Comparison of ENCODE assay signal across 8 mouse cellular contexts in genomic region chr10:83995913-83996312, GRCm38 (mm10).
DNase-seq lines count a peak whose midpoint lies in the region; ATAC-seq lines count a peak whose summit lies in the region.

No protein-coding gene starts in this region.

- no peak overlapping the region for H3K4me2 ChIP-seq in embryonic facial prominence, embryonic 11.5 days (ENCODE audit: low read depth, low read length)
- no peak overlapping the region for H3K4me2 ChIP-seq in heart, embryonic 16.5 days (ENCODE audit: low read depth, low read length)
- H3K4me2 ChIP-seq in liver, embryonic 16.5 days (ENCODE audit: low read depth, low read length), result no peak overlapping the region
- no peak overlapping the region for H3K4me2 ChIP-seq in forebrain, embryonic 13.5 days
- no peak overlapping the region for H3K4me2 ChIP-seq in neural tube, embryonic 15.5 days

- H3K27me3 ChIP-seq in embryonic facial prominence, embryonic 11.5 days (ENCODE audit: control insufficient read depth, insufficient read depth, low read length), result no peaks in the 10 kb centered on the region
- no peaks in the 10 kb centered on the region for H3K27me3 ChIP-seq in heart, embryonic 16.5 days (ENCODE audit: control insufficient read depth, insufficient read depth, low read length)
- no peaks in the 10 kb centered on the region for H3K27me3 ChIP-seq in liver, embryonic 16.5 days (ENCODE audit: control insufficient read depth, insufficient read depth, low read depth, low read length)
- H3K27me3 ChIP-seq in forebrain, embryonic 13.5 days, result no peaks in the 10 kb centered on the region
- no peaks in the 10 kb centered on the region for H3K27me3 ChIP-seq in neural tube, embryonic 15.5 days (replicated peaks)

- H3K27ac ChIP-seq in embryonic facial prominence, embryonic 11.5 days (replicated peaks; ENCODE audit: low read depth, low read length), result no peak overlapping the region
- peak overlapping the region; percentile 61 for H3K27ac ChIP-seq in heart, embryonic 16.5 days (ENCODE audit: low read length)
- no peak overlapping the region for H3K27ac ChIP-seq in liver, embryonic 16.5 days (ENCODE audit: low read length)
- no peak overlapping the region for H3K27ac ChIP-seq in forebrain, embryonic 13.5 days
- no peak overlapping the region for H3K27ac ChIP-seq in neural tube, embryonic 15.5 days (replicated peaks)

- DNase-seq in NIH3T3 (ENCODE audit: low read depth), result peak; percentile 70
- peak; percentile 46 for DNase-seq in embryonic facial prominence, embryonic 11.5 days (ENCODE audit: low spot score)
- peak; percentile 61 for DNase-seq in yolk sac, embryonic 10.5 days (ENCODE audit: low spot score)
- DNase-seq in cerebellum, adult 9-11 months, result no peak

- ATAC-seq in embryonic facial prominence, embryonic 11.5 days (replicated peaks; ENCODE audit: insufficient number of reproducible peaks, low FRiP score, low TSS enrichment, low read depth), result no peak
- peak; percentile 83 for ATAC-seq in heart, embryonic 16.5 days (replicated peaks; ENCODE audit: extremely low read depth, insufficient read depth, low FRiP score)
- ATAC-seq in liver, embryonic 16.5 days (ENCODE audit: low read depth), result peak; percentile 19; the same call in 1 of the 2 replicates
- no peak for ATAC-seq in forebrain, embryonic 13.5 days
- no peak for ATAC-seq in neural tube, embryonic 15.5 days (ENCODE audit: low FRiP score)

- no peaks in the 10 kb centered on the region for H3K36me3 ChIP-seq in embryonic facial prominence, embryonic 11.5 days (replicated peaks; ENCODE audit: control insufficient read depth, insufficient read depth, low read depth, low read length)
- no peaks in the 10 kb centered on the region for H3K36me3 ChIP-seq in heart, embryonic 16.5 days (ENCODE audit: control insufficient read depth, insufficient read depth)
- no peaks in the 10 kb centered on the region for H3K36me3 ChIP-seq in liver, embryonic 16.5 days (ENCODE audit: control insufficient read depth, insufficient read depth)
- no peaks in the 10 kb centered on the region for H3K36me3 ChIP-seq in forebrain, embryonic 13.5 days (ENCODE audit: poor library complexity, severe bottlenecking)
- no peaks in the 10 kb centered on the region for H3K36me3 ChIP-seq in neural tube, embryonic 15.5 days

- 36% methylated on average over 4 of the region's 4 CpGs for WGBS in embryonic facial prominence, embryonic 11.5 days
- WGBS in heart, embryonic 16.5 days, result 23% methylated on average over 4 of the region's 4 CpGs
- WGBS in liver, embryonic 16.5 days (ENCODE audit: insufficient replicate concordance), result 36% methylated on average over 4 of the region's 4 CpGs
- 81% methylated on average over 4 of the region's 4 CpGs for WGBS in forebrain, embryonic 13.5 days
- 86% methylated on average over 4 of the region's 4 CpGs for WGBS in neural tube, embryonic 15.5 days

- H3K4me1 ChIP-seq in embryonic facial prominence, embryonic 11.5 days (ENCODE audit: control insufficient read depth, insufficient read depth, low read length), result no peaks in the 10 kb centered on the region; the same call in 1 of the 2 replicates
- peaks cover 12% of the 10 kb centered on the region for H3K4me1 ChIP-seq in heart, embryonic 16.5 days (ENCODE audit: control insufficient read depth, insufficient read depth, low read length)
- H3K4me1 ChIP-seq in liver, embryonic 16.5 days (ENCODE audit: control insufficient read depth, low read depth, low read length), result no peaks in the 10 kb centered on the region
- H3K4me1 ChIP-seq in forebrain, embryonic 13.5 days, result no peaks in the 10 kb centered on the region
- H3K4me1 ChIP-seq in neural tube, embryonic 15.5 days, result peaks cover 11% of the 10 kb centered on the region

- H3K4me3 ChIP-seq in embryonic facial prominence, embryonic 11.5 days (ENCODE audit: low read depth, low read length), result no peak overlapping the region
- H3K4me3 ChIP-seq in heart, embryonic 16.5 days (ENCODE audit: low read length), result no peak overlapping the region
- H3K4me3 ChIP-seq in liver, embryonic 16.5 days (ENCODE audit: low read depth, low read length), result no peak overlapping the region
- H3K4me3 ChIP-seq in forebrain, embryonic 13.5 days, result no peak overlapping the region
- H3K4me3 ChIP-seq in neural tube, embryonic 15.5 days (replicated peaks), result no peak overlapping the region

- no peak overlapping the region for H3K9ac ChIP-seq in embryonic facial prominence, embryonic 11.5 days (replicated peaks; ENCODE audit: low read length)
- H3K9ac ChIP-seq in heart, embryonic 16.5 days (ENCODE audit: low read length), result no peak overlapping the region
- no peak overlapping the region for H3K9ac ChIP-seq in liver, embryonic 16.5 days (ENCODE audit: low read depth, low read length)
- H3K9ac ChIP-seq in forebrain, embryonic 13.5 days, result no peak overlapping the region
- H3K9ac ChIP-seq in neural tube, embryonic 15.5 days (replicated peaks), result no peak overlapping the region

- no peaks in the 10 kb centered on the region for H3K9me3 ChIP-seq in embryonic facial prominence, embryonic 11.5 days (replicated peaks; ENCODE audit: control insufficient read depth, low read length)
- H3K9me3 ChIP-seq in heart, embryonic 16.5 days (replicated peaks; ENCODE audit: control insufficient read depth, low read length), result no peaks in the 10 kb centered on the region; the same call in 1 of the 2 replicates
- no peaks in the 10 kb centered on the region for H3K9me3 ChIP-seq in liver, embryonic 16.5 days (replicated peaks; ENCODE audit: control insufficient read depth, low read length)
- H3K9me3 ChIP-seq in forebrain, embryonic 13.5 days (replicated peaks), result no peaks in the 10 kb centered on the region
- no peaks in the 10 kb centered on the region for H3K9me3 ChIP-seq in neural tube, embryonic 15.5 days (replicated peaks)

Comparison
In these comparisons a context has a peak if more than half of its experiments do, and no peak if none do; other contexts are left out.
1. ATAC-seq: peak in heart, embryonic 16.5 days (single experiment) and liver, embryonic 16.5 days (single experiment); none in embryonic facial prominence, embryonic 11.5 days (single experiment), forebrain, embryonic 13.5 days (single experiment) and neural tube, embryonic 15.5 days (single experiment).